Mouse (Mus musculus) layer of hippocampus, adult 9-10 months (tissue): ENCODE measurements around the gene Pfn3.
"Not testable (repeated sequence)": the region's sequence is repeated elsewhere in the genome, so short reads cannot be mapped to it uniquely, and the experiment has no call there.

Source experiments
- DNase-seq: peaks from one replicate; pipeline ENCODE4 v3.0.0; 2022; ENCODE audit warnings: low spot score

Gene Pfn3

DNA sequence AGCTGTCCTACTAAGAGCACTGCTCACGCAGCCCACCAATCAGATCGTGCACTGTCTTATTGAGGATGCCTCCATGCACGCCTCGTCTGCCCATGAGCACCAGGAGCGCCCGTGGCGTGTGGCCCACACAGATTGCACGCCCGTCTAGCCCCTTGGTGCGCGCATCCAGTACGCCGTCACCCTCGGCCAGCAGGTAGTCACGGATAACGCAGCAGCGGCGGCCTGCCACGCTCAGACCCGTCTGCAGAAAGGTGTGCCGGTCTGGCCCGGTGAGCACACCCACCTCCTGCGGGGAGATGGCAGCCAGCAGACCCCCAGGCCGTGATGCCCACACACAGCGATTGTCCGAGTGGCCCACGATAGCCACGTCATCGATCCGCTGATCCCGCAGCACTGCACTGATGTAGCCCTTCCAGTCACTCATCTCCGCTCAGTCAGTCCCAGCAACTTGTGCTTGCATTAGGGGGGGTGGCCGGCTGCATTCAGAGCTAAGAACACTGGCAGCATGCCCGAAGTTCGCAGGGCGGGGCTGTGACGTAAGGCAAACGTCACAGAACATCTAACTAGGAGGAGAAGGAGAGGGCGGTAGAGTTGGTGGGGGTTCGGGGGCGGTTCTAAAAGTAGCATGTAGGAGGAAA is at the start of gene Pfn3:
Gene Pfn3, minus strand, starts transcription at position 490 of the 638 bp plus-strand sequence.
- no peak for DNase-seq

DNA sequence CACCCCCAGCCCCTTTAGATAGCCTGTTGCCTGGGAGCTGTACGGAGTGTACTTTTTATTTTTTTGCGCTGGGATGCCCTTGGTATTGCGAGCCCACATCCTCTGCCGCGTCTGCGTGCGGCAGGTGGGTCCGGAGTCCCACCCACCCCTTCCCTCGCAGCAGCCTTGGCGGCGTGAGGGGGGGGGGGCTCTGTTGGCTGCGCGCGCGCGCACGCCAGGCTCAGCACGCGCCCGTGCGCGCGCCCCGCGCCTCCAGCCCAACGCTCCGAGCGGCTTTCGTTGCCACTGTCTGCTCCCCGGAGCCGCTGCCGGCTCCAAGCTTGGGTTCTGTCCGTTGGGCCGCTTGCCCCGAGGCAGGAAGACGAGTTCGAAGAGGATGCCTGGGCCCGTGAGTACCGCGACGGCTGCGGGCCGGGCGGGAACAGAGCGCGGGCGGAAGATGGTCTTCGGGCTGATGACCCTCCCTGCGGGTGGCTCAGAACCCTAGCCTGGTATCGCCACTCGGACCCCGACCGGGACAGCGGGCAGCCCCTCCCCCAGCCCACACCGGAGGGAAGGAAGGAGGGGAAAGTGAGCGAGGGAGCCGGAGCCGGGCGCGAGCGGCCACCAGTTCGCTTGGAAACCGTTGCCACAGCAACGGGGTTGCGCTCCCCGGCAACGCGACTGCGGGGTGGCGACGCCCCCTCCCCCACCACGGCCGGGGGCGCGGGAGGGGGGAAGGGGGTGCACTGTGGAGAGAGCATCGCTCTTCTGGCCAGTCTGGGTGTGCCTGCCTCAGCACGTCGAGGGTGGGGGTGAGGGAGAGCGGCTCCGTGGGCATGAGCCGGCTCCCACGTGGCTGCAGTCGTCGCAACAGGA is 49.2 kb upstream of the Pfn3 start, which contains the start of gene Prr7:
Gene Prr7, plus strand, starts transcription at position 241 of the 858 bp plus-strand sequence.
- no peak for DNase-seq

DNA sequence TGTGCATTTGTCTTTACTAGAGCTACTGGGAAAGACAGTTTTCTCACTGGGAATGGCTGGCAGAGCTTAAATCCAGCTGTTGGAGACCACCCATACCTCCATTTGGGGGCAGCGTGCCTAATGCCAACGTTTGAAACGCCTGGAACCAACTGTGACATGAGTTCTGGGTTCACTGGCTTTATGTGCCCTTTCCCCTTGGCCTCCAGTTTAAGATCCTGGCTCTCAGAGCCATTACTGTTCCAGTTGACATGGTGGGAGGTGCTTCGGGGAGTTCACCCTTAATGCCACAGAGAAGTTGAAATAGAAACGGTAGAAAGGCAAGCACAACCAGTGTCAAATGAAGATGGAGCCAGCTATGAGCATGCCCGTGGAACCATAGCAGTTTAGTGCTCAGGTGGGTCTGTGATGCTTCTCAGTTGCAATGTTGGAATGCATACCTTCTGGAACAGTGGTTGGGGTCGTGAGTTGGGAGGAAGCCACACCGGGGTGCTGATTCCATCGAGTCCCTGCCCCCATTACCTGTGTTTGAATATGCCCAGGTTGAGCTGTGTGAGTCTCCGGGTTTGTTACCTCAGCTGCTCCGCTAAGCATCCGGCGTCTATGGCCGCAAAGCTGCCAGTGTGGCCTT is 48.5 kb upstream of the Pfn3 start:
- DNase-seq = no peak

DNA sequence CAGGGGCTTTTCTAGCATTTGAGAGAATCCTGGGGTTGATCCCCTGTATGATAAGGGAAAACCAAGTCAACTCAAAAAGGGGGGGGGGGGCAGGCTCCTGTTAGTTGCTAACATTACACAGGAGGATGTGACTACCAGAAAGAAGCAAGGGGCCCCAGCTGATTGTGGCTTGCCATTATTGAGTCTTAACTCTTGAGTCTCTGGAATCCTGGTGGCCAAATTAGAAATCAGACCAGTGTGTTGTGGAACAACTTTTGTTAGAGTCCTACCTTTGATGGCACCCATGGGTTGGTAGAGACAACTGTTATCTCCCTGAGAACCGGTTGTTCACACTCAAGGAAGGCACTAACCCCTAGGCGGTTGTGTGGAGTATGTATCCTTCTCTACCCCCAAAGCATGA is 47.9 kb upstream of the Pfn3 start:
- DNase-seq = no peak

DNA sequence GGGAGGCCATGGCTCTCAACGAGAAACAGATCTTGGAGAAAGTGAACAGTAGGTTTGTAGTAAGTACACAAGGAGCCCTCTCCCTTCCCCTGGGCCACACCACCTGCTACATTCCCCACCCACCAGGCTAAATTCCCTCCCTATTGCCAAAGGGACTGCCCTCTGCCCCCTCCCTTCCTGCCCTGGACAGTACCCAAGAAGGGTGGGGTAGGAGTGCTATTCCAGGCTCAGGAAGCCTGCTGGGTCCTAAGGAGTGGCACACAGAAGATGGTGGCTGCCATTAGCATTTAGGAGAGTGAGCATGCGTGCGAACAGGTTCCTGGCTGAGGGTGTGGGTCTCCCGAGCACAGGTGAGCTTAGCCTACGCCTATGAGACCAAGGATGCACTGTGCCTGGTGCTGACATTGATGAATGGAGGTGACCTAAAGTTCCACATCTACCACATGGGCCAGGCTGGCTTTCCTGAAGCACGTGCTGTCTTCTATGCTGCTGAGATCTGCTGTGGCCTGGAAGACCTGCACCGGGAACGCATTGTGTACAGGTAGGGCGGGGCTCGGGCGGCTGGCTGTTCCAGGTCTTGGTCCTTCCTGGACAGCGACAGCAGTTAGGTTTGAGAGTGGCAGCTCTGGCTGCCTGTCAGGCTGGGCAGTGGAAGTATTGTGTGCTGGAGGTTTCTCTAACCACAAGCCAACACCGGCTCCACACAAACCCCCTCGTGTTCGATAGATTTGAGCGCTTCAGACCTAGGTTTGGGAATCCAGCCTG is 36.9 kb upstream of the Pfn3 start:
- DNase-seq = no peak

DNA sequence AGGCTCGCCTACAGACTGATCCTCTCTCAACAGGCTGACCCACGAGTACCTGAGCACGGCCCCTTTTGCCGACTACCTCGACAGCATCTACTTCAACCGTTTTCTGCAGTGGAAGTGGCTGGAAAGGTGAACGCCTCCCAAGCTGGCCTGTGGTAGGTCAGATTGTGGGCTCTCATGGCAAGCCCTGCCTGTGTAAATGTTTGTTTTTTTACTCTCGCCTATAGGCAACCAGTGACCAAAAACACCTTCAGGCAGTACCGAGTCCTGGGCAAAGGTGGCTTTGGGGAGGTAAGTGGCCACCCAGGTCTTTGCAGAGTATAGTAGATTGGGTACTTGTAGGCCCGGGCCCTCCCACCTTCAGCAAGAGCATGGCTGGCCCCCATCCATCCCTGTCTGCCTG is 36.3 kb upstream of the Pfn3 start:
- no peak for DNase-seq

DNA sequence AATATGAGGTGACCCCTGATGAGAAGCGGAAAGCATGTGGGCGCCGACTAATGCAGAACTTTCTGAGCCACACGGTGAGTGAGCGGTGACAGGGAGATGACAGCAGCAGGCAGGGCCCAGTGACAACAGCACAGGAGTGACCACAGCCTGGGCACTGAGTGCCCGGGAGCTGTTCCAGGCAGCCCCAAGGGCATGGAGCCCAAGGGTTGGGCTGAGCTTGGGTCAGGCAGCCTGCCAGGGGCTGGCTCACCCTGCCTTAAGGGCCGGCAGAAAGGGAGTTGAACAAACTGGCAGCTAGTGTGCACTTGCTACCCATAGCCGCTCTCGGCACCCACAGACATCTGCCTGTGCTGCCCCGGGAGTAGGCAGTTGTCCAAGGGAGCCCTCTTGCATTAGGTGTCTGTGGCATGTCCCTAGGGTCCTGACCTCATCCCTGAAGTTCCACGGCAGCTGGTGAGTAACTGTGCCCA is 35.5 kb upstream of the Pfn3 start:
- DNase-seq = no peak

DNA sequence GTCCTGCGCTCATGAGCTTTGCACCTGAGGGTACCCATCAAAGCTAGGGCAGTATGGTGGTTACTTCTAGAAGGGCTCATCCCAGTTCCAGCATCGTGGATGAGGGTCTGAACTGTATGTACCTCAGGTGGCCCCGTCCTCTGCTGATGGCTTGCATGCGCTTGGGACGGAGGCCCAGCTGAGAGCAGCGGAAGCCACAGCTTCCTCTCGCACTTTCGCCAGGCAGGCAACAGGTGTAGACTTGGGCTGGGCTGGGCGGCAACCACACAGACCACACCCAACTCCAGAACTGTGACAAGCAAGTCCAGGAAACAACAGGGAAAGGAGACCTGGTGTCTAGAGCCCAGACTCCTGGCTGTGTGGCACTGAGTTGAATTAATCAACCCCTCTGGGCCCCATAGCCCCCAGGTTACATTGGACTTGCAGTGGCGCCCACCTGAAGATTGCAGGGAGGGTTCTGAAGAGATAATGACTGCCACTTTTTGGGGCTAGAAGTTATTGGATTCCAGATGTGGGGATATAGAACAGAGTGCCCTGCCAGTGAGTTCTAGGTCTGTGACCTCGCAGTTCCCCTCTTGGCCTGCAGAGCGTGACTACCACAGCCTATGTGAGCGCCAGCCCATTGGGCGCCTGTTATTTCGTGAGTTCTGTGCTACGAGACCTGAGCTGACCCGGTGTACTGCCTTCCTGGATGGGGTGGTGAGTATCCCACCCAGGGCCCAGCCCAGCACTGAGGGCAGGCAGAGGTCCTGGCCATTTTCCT is 34.8 kb upstream of the Pfn3 start:
- no peak for DNase-seq

DNA sequence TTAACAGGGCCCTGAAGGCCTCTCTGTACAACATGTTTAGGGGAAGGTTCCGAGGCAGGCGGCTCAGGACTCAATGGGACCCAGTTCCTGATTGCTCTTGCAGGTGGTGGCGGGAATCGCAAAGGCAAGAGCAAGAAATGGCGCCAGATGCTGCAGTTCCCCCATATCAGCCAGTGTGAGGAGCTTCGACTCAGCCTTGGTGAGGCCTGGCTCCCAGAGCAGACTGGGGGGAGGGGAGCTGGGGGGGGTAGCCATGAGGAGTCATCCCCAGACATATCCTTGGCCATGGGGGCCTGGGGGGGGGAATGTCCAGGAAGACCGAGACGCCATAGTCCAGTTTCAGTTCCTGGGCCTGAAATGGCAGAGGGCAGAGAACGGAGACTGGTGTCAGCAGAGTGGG is 34.2 kb upstream of the Pfn3 start:
- DNase-seq = no peak

DNA sequence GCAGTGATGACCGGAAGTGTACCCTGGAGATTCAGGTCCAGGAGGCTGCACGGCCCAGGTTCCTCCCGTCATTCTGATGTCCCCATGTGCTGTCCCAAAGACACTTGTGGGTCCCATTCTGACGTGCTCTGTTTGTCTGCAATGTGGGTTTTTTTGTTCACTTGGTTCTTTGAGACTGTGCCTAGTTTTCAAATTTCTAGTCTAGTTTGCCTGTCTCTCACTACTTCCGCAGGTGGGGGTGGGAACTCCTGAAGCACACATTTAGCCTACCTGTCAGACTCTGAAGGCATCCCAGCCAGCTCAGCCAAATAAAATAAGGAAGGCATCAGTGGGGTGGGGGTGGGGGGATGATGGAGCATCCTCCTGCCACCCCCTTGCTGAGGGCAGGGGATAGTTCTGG is 33.1 kb upstream of the Pfn3 start:
- no peak for DNase-seq

DNA sequence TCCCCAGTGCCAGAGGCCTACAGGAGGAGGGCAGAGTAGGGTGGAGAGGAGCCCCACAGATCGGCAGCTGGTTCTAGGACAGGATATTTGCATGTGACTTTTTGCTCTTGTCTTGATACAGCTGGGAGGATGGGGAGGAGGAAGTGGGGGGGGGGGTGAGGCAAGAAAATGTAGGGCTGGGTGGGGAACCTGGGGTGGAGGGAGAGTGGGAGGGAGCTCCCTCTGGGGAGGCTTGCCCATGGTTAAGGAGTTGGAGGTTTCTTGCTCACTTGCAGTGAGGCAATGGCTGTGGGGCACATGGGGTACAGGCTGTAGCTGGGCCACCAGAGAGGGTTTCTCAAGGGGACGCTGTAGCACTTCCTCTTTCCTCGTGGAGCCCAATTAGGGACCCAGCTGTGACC is 32.5 kb upstream of the Pfn3 start:
- no peak for DNase-seq

DNA sequence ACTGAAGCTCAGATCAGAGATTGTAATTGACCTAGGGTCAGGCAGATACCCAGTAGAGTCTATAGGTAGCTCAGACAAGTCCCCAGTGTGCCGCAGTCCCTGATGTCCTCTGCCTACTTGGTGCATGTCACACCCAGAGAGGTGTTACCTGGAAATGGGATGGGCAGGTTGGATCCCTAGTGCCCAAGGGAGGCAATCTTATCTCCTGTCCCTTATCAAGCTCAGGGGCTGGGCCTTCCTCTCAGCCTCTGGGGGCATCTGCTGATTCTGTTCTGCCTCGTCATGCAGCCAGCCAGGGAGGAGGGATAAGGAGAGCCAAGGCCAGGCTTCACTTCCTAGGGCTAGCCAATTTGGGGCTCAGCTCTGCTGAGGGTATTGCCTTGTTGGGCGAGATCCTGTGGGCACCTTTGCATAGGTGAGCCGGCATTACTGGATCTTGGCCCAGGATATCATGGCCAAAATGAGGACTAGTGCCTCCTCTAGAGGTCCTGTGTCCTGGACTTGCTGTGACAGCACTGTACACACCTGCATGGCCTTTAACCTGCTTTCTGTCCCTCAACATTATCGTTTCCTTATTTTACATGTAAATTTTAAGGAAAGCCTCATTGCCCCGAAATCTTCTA is 31.6 kb upstream of the Pfn3 start:
- no peak for DNase-seq

DNA sequence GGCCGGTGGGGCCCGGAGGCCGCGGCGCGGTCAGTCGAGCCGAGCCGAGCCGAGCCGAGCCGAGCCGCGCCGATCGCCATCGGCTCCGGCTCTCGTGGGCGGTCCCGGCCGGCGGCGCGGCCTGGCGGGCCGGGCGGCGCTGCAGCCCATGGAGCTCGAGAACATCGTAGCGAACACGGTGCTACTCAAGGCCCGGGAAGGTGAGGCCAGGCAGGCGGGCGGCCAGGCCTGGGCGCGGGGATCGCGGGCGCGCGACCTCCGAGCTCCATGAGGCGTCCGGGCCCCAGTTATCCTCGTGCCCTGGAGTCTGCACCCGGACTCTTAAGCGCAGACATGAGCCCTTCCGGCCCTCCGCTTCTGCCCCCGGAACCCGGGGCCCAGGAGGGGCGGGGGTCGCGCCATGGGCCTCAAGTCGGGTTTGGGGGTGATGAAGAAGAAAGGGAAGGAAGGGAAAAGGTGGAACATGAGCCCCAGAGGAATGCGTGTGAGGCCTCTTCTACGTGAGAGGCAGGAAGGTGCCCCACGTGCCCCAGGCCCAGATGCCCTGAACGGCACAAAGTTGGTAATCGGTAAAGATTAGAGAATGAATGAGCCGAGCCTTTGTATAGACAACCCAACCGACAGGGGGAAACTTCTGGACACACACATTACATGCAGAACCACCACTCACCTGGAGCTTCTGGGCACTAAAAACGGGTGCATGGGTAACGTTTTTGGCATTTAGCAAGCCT is 30.5 kb upstream of the Pfn3 start:
- DNase-seq = no peak

DNA sequence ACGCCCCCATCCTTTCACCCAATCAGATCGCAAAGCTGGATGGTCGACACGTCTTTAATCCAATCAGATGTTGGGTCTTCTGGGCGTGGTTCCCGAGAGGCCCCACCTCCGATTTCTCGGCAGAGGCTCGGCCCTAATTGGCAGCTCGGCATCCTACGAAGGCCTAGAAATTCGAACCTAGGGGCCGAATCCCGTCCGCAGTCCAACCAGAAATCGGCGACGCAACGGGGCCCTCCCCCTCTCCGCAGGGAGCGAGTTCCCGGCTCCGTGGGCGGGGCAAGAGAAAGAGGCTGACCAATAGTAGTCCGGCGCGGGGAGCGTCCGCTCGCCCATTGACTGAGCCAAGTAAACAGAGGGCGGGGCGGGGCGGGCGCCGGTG is 29.9 kb upstream of the Pfn3 start, which contains the start of gene Grk6:
Gene Grk6, plus strand, starts transcription at position 136 of the 379 bp plus-strand sequence.
- DNase-seq = peak; percentile 100

DNA sequence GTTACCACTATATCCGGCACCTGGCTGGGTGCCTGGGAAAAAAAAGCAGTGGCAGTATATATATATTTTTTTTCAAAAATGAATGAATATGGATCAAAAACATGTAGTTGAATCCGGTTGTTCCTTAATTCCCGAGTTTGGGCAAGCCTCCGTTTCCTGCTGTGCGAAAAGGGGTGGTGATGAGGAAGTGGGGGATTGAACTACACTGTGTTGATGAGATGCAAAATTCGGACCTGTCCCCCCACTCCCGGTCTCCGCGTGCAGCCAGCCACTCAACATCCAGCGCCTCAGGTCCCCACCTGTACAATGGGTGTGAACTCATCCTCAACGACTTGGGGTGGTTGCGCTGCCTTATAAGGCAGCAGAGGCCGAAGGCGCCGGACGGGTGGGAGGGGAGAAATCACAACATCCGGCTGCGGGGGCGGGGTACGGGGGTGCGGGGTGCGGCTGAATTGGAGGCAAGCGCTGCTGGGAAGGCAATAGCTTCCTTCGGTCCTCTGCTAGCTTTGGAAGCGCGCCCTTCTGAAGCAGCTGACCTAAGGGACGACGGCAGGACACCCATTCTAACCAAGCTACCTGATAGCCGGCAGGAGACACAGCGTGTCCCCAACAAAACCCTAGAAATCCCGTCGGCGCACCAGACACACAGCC is 29.4 kb upstream of the Pfn3 start:
- DNase-seq = peak; percentile 59

DNA sequence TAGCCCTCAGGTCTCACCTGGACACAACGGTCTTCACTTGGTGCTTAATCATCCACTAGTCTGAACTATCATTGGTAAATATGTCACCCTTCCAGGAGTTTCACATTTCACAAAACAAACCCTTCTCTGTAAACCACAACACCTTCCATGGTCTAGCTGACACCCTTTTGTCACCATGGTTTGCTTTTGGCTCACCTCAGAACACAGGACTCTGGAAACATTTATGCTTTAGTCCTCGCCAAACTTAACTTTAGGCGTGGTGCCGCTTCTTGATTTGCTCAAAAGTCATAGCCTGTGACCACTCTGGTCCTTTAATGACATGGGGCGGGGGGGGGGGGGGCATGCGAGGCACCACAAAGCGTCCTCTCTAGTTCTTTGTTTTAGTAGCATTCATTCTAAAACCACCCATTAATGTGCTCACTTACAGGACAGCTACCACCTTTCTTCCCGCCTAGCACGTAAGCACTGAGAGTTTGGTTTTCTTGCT is 28.8 kb upstream of the Pfn3 start:
- no peak for DNase-seq

DNA sequence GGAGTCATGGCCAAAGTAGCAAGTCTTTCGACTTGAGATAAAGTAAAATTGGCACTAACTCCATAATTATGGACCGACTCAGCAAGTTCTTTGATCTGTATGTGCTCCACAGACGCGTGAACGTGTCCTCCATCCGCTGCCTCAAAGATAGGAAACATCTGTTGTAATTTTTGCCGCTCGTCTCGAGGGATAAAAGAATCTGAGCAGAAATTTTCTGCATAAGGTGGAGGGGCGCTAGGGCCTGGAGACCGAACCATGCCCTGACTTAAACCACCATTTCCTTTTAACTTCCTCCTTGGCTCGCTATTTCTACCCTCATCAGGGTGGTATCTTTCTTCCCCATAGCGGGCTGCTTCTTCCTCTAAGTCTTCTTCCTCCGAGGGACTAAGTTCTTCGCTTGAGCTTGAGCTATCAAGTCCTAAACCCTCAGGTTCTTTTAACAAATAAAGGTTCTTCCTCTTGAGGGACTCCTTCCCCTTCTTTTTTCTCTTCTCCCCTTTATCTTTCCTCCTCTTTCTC is 22.1 kb upstream of the Pfn3 start:
- not testable (repeated sequence) for DNase-seq

DNA sequence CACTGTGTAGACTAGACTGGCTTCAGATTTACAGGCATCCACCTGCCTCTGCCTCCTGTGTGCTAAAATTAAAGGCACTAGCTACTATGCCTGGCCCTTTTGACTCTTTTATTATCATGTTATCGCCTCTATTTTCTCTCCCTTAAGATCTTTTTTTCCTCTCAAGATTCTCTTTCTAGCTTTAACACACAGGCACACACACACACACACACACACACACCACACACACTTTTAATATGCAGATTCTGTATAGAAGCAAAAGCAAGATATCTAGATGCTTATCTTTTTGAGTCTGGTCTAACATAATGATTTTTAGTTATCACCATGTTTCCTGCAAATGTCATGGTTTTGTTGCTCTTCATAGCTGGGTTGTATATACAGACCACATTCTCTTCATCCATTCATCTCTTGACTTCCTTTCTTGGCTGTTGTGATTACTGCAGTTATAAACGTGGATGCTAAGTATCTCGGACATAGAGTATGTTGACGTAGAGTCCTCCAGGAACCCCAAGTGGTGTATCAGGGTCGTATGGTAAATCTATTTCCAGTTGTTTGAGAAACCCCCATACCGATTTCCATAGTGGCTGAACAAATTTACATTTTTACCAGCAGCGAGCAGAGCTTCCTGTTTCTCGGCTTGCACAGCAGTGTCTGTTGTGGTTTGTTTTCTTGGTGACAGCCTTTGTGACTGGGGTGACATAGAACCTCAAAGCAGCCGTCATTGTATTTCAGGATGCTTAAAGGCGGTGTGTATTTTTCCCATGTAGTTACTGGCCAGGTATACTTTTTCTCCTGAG is 17.1 kb upstream of the Pfn3 start:
- no peak for DNase-seq
